Mouse (Mus musculus) kidney, postnatal 36 days (tissue): Measurements from ENCODE around the gene Hdac5.
"Not testable (repeated sequence)": the region's sequence is repeated elsewhere in the genome, so short reads cannot be mapped to it uniquely, and the experiment has no call there.

Source experiments
- DNase-seq, 2 experiments: peaks; one replicate each; pipeline ENCODE4 v3.0.0; 2021 to 2022; ENCODE audit warnings: mixed read lengths in 2 of 2

The Hdac5 gene

DNA sequence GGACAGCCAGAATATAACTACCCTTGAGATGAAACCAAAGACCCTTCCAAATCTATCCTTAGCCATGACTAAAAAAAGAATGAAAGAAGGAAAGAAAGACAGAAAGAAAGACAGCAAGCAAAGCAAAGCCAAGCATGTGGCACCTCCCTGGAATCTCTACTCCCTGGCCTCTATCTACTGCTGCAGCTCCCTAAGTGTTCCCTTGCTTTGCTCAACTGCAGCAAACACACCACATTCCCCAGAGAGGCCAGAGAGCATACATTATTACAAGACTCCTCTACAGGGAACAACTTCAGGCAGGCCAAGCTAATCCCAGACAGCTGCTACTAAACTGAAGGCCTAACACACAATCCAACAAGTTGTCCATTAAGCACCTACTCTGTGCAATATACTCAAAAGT, 50.1 kb downstream of the Hdac5 start:
- DNase-seq, result no peak

DNA sequence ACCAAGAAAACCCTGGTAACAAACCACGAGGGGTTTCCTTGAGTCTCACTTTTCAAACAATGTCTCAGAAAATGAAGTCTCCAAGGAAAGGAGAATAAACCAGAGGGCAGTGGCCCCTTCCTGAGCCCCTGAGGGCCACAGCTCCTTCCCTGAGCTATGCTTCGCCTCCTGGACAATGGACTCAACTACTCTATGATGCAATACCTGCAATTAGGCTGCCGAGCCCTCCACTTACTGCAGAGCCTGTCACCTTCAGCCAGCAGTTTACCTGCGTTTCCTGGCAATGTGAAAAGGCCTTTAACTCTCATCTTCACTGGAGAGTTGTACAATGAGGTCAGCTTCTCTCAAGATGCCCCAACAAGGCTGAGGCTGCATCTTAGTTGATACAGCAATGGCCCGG, 61.3 kb downstream of the Hdac5 start:
- DNase-seq, result no peak

DNA sequence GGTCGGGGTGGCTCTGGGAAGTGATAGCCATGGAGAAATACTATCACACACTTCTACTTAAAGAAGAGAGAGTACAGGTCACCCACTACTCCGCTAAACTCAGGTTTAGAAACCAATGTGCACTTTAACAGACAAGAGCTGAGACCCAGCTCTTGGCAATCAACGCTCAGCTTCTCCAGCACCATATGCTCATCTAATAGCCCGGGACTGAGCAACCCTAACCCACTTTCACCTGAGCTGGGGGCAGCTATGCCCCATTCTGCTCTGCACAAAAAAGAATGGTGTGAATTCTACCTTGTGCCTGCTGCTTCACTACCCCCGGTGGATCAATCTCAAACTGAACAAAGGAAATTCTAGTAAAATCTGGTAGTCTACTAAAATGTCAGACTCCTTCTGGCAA, 62.4 kb downstream of the Hdac5 start:
- DNase-seq, result no peak

DNA sequence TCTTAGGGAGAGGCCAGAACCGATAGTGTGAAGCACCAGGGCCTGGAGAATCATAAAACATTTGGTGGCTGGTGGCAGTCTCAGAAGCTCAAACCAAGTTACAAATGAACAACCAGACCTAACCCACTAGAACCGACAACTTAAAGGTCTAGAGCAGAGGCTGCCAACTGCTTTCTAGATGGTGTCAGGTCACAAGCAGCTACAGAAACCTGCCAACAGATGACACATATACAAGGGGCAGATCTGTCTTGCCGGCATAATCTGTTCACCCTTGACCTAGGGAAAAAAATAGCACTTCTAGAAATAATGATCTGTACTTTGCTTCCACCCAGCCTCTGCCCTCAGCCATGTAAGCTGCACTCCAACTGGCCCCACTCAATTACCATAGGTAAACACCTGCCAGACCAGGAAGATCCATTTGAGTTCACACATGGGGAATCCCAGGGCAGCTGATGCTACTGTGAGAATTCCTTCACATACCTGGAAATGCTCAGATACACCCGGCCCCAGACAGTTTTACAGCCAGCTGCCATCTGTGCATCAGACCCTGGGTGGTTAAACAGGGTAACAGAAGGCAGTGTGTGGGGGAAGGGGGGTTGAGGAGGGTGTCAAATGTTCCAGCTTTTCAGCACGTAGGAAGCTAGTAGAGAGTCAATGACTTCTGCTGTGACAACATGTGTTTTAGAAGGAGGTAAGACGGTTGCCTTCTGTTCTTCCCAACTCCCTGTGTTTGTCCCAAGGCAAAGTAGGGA, 63.8 kb downstream of the Hdac5 start:
- DNase-seq, result peak in 1 of 2 experiments; percentile 24

DNA sequence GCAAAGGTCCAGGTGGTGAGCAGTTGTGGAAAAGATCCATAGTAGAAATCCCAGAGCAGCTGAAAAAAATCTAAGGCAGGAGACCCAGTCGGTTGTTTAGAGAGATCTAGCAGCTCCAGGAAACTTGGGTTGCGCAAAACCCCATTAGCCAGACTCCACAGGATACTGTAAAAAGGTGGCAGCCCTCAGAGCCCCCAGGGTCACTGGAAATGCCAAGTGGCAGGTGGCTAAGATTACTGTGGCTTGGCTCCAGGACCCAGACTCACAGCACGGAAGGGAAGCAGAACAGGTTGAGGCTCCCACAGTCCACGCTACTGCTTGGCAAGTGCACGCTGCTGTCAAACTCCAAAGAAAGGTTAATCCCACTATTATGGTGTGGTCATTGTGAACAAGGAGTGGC, 70.2 kb downstream of the Hdac5 start:
- DNase-seq, result no peak

DNA sequence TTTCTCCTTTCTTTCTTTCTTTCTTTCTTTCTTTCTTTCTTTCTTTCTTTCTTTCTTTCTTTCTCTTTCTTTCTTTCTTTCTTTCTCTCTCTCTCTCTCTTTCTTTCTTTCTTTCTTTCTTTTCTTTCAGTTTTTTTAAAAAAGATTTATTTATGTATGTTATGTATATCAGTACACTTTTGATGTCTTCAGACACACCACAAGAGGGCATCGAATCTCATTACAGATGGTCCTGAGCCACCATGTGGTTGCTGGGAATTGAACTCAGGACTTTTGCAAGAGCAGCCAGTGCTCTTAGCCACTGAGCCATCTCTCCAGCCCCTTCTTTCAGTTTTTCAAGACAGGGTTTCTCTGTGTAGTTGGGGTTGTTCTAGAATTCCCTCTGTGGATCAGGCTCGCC, 71.9 kb downstream of the Hdac5 start:
- not testable (repeated sequence) for DNase-seq

DNA sequence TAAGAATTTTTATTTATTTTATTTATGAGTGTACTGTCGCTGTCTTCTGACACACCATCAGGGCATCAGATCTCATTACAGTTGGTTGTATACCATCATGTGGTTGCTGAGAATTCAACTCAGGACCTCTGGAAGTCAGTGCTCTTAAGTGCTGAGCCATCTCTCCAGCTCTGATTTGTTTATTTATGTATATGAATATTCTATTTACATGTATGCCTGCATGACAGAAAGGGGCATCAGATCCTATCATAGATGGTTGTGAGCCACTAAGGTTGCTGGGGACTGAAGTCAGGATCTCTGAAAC, 73.2 kb downstream of the Hdac5 start:
- DNase-seq, result no peak

DNA sequence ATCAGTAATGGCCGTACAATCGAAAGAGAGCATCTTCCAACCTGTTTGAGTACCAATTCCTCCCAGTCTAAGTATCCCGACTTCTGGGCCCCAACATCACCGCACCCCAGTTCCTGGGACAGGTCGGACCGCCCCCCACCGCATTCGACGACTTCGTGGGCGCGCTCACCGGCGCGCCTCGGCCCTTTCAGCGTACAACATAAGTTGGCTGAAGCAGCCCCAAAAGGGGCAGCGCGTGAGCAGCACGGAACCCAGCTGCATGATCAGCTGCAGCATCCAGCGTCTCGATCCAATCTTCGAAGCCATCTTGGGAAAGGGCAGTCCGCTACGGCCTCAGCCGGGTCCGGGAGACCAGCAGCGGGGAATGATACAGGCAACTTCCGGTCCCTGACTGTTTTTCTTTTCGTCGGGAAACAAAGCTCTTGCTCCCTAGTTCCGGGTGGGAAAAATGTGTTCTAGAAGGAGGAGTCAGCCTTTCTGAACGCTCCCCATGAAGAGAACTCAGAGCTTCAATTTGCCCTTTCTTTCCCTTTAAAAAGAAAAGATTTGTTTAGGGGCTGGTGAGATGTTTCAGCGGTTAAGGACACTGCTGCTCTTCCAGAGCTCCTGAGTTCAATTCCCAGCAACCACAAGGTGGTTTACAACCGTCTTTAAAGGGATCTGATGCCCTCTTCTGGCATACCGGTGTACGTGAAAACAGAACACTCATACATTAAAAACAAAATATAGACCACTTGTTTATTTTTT, 73.8 kb downstream of the Hdac5 start, which contains the start of gene Tmem101:
Tmem101 (minus strand) TSS at position 366 of the 747 bp plus-strand sequence.
- peak; percentile 94 to 95 for DNase-seq

DNA sequence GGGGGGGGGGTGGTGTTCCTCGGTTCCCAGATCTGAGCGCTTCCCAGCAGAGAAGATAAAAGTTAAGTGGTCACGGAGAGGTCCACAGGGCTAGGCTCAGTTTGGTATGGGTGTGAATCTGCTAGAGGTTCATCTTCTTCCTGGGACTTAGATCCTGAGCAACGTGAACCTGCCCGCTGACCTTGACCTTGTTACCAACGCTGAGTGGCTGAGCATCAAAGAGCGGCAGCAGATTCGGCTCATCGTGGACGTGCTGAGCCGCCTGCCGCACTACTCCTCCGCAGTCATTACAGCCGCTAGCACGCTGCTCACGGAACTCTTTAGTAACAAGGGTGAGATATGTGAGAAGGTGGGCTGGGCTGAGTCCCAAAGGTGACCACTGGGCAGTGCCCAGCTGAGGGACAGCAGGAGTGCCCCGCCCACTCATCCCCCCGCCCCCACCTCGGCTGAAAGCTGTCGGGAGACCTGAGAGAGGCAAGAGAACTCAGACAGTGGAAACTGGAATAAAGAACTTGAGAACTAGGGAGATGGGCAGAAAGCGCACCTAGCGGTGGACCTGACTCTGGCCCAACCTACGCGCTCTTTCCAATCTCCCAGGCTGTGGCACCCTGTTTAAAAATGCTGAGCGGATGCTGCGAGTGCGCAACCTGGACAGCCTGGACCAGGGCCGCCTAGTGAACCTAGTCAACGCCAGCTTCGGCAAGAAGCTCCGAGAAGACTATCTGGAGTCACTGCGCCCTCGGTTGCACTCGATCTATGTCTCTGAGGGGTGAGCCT, 82.6 kb downstream of the Hdac5 start:
- no peak for DNase-seq

DNA sequence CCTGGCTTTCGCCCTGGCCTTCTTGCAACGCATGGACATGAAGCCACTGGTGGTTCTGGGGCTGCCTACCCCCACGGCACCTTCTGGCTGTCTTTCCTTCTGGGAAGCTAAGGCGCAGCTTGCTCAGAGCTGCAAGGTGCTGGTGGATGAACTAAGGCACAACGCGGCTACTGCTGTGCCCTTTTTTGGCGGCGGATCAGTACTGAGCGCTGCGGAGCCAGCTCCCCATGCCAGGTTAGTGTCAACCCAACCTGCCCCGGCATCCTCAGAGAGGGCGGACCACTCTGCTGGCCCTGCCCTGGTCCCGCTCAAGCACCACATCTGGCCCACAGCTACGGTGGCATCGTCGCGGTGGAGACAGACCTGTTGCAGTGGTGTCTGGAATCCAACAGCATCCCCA, 83.4 kb downstream of the Hdac5 start:
- DNase-seq, result no peak

DNA sequence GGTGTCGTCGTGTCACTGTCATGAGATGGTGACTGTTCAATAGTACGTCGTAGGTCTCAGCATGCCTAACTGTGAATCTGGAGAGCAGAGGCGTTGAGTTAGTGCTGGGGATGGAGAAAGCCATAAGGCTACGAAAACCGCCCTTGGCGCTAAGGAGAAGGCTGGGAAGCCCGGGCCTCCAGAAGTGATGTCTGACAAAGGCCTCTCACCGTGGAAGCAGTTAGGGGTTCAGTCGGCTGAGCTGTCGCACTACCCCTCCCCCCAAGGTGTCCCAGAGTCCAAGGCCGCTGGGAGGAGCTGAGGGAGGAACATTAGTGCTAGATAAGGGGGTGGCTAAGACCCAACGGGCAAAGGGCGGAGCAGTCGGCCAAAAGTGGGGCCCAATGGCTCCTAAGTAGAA, 84.0 kb downstream of the Hdac5 start:
- peak; percentile 37 to 63 for DNase-seq

DNA sequence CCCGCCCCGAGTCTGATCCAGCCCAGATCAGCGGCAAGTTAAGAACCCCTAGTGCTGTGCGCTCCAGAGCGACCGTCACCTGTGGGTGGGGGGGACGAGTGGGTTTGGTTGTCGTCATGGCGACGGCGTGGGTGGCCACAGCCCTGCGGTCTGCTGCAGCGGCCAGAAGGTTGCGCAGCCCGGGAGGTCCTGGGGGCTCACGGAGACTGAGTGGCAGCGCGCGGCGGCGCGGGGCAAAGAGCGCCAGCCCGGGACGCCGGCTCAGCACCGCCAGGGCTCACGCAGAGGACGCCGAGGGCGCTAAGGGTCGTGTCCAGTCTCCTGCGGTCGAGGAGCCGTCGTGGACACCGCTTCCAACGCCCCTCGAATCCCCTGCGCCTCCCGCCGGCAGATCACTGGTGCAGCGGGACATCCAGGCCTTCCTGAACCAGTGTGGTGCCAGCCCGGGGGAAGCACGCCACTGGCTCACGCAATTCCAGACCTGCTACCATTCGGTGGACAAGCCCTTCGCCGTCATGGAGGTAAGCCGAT, 84.4 kb downstream of the Hdac5 start, which contains the start of gene Nags:
Nags (plus strand) TSS at position 43 of the 531 bp plus-strand sequence.
- peak in 1 of 2 experiments; percentile 23 for DNase-seq

DNA sequence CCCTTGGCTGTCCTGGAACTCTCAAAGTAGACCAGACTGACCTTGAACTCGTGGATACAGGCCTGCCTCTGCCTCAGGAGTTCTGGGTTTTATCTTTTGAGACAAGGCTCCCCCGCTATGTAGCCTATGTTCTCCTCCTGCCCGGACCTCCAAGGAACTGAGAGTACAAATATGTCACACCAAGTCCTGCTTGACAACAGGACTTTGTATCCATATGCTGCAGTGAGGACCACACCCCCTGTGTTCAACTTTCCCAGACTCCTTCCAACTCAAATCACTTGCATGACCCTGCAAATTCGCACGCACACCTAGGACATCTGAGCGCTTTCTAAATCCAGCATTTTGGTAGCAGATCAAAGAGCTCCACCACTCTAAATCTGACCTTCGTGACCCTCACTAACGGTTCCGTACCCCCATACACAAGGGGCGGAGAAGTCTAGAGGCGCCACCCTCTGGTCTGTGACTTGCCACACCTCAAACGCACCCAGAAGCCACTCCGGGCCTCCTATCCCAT, 85.0 kb downstream of the Hdac5 start:
- DNase-seq, result no peak
